20 mouse cellular contexts compared by ENCODE assay signal in genomic region chr1:60152700-60153099, GRCm38 (mm10). TPM values are rescaled to one million over a fixed set of nuclear protein-coding genes. Genes with fewer than 3 reads are reported as not detected.
DNase-seq lines count a peak whose midpoint lies in the region; ATAC-seq and TF ChIP-seq lines count a peak whose summit lies in the region.
"Had no signal": no experiment of that assay in that cellular context is flagged by ENCODE, and none has a peak within 500 bp of the region (broad histone marks: within the 10 kb centered on the region; RNA-seq: fewer than 3 reads in every experiment).

No protein-coding gene starts in this region.

- 67% methylated on average over 5 of the region's 5 CpGs for WGBS in forebrain, embryonic 14.5 days
- 65% methylated on average over 5 of the region's 5 CpGs for WGBS in forebrain, embryonic 16.5 days
- 62% methylated on average over 5 of the region's 5 CpGs for WGBS in stomach, postnatal 0 days

- TF ChIP-seq EP300 in stomach, postnatal 0 days (optimal IDR thresholded peaks at IDR 0.05): no peak

- H3K9me3 ChIP-seq in forebrain, embryonic 14.5 days (replicated peaks; ENCODE audit: control insufficient read depth, low read length): no peaks in the 10 kb centered on the region
- H3K9me3 ChIP-seq in forebrain, embryonic 16.5 days (ENCODE audit: control insufficient read depth, low read length): no peaks in the 10 kb centered on the region
- no peaks in the 10 kb centered on the region for H3K9me3 ChIP-seq in stomach, postnatal 0 days (ENCODE audit: control insufficient read depth, low read length)
- H3K9me3 ChIP-seq: limb, embryonic 10.5 days; lung, embryonic 15.5 days; midbrain, embryonic 12.5 days; stomach, embryonic 15.5 days had no signal

- no peak overlapping the region for H3K9ac ChIP-seq in forebrain, embryonic 14.5 days (ENCODE audit: low read length)
- no peak overlapping the region for H3K9ac ChIP-seq in forebrain, embryonic 16.5 days (replicated peaks; ENCODE audit: low read depth, low read length)
- H3K9ac ChIP-seq in stomach, postnatal 0 days (ENCODE audit: low read length): no peak overlapping the region
- H3K9ac ChIP-seq: lung, embryonic 15.5 days; midbrain, embryonic 12.5 days; stomach, embryonic 15.5 days had no signal

- no peaks in the 10 kb centered on the region for H3K36me3 ChIP-seq in forebrain, embryonic 14.5 days (ENCODE audit: control insufficient read depth, insufficient read depth, low read length)
- H3K36me3 ChIP-seq in forebrain, embryonic 16.5 days (ENCODE audit: control insufficient read depth, insufficient read depth): no peaks in the 10 kb centered on the region
- peaks cover 3% of the 10 kb centered on the region; the same call in 1 of the 2 replicates for H3K36me3 ChIP-seq in stomach, postnatal 0 days (ENCODE audit: control insufficient read depth, insufficient read depth, low read length)
- H3K36me3 ChIP-seq: limb, embryonic 10.5 days; lung, embryonic 15.5 days; stomach, embryonic 15.5 days had no signal

- peak; percentile 65 for TF ChIP-seq CTCF in stomach, postnatal 0 days (IDR thresholded peaks at IDR 0.05; ENCODE audit: low read depth)

- H3K4me3 ChIP-seq in forebrain, embryonic 14.5 days (ENCODE audit: low read depth, low read length): no peak overlapping the region
- H3K4me3 ChIP-seq in forebrain, embryonic 16.5 days (replicated peaks; ENCODE audit: low read length): no peak overlapping the region
- no peak overlapping the region for H3K4me3 ChIP-seq in stomach, postnatal 0 days (ENCODE audit: low read depth, low read length)
- H3K4me3 ChIP-seq: heart, adult 2 months; limb, embryonic 10.5 days; lung, embryonic 15.5 days; midbrain, embryonic 12.5 days; stomach, embryonic 15.5 days had no signal

- no peaks in the 10 kb centered on the region for H3K27me3 ChIP-seq in forebrain, embryonic 14.5 days (replicated peaks; ENCODE audit: control insufficient read depth, insufficient read depth, low read length)
- no peaks in the 10 kb centered on the region for H3K27me3 ChIP-seq in forebrain, embryonic 16.5 days (replicated peaks; ENCODE audit: control insufficient read depth, insufficient read depth, low read length)
- no peaks in the 10 kb centered on the region for H3K27me3 ChIP-seq in stomach, postnatal 0 days (ENCODE audit: control insufficient read depth, insufficient read depth, low read length)
- H3K27me3 ChIP-seq: lung, embryonic 15.5 days; midbrain, embryonic 12.5 days; stomach, embryonic 15.5 days had no signal

- ATAC-seq in forebrain, embryonic 14.5 days: no peak
- ATAC-seq in forebrain, embryonic 16.5 days: no peak
- ATAC-seq in stomach, postnatal 0 days (ENCODE audit: low FRiP score, low TSS enrichment): no peak
- ATAC-seq: inflammation-experienced regulatory T-cells, adult 6 months had no signal

- no peak overlapping the region for H3K27ac ChIP-seq in forebrain, embryonic 14.5 days (ENCODE audit: low read depth, low read length)
- H3K27ac ChIP-seq in forebrain, embryonic 16.5 days (ENCODE audit: low read length): no peak overlapping the region
- H3K27ac ChIP-seq in stomach, postnatal 0 days (replicated peaks): no peak overlapping the region
- H3K27ac ChIP-seq: heart, adult 2 months; limb, embryonic 10.5 days; lung, embryonic 15.5 days; midbrain, embryonic 12.5 days; stomach, embryonic 15.5 days had no signal

- H3K4me2 ChIP-seq in forebrain, embryonic 14.5 days (ENCODE audit: low read length): no peak overlapping the region
- no peak overlapping the region for H3K4me2 ChIP-seq in forebrain, embryonic 16.5 days (ENCODE audit: low read length)
- H3K4me2 ChIP-seq in stomach, postnatal 0 days (replicated peaks; ENCODE audit: low read depth): no peak overlapping the region
- H3K4me2 ChIP-seq: lung, embryonic 15.5 days; midbrain, embryonic 12.5 days; stomach, embryonic 15.5 days had no signal

- no peaks in the 10 kb centered on the region for H3K4me1 ChIP-seq in forebrain, embryonic 14.5 days (ENCODE audit: control insufficient read depth, insufficient read depth, low read length)
- no peaks in the 10 kb centered on the region for H3K4me1 ChIP-seq in forebrain, embryonic 16.5 days (replicated peaks; ENCODE audit: control insufficient read depth, insufficient read depth, low read length)
- no peaks in the 10 kb centered on the region for H3K4me1 ChIP-seq in stomach, postnatal 0 days (replicated peaks; ENCODE audit: control insufficient read depth, insufficient read depth)
- H3K4me1 ChIP-seq: limb, embryonic 10.5 days; lung, embryonic 15.5 days; midbrain, embryonic 12.5 days; stomach, embryonic 15.5 days had no signal

- peak; percentile 6 for DNase-seq in forebrain, embryonic 14.5 days (ENCODE audit: low spot score)
- DNase-seq in lung, postnatal 36 days: peak; percentile 6
- DNase-seq in lung, postnatal 14 days: no peak
- peak; percentile 16 for DNase-seq in embryo, embryonic 11 days
- peak; percentile 53 for DNase-seq in stomach, postnatal 0 days (ENCODE audit: low spot score)
- no peak for DNase-seq in spleen, postnatal 10 days (ENCODE audit: low spot score in 2 of 2)
- DNase-seq in adrenal gland, adult 2 months: no peak
- DNase-seq: adrenal gland, postnatal 36 days; cerebellum, adult 11-12 months; heart, adult 2 months; heart, postnatal 14 days; kidney, postnatal 10 days; right cerebral cortex, postnatal 4 days; thymus, postnatal 4 days had no signal

RNA-seq across cellular contexts. Expression of gene Nbeal1, which starts 27.7 kb away (rescaled TPM):
- 6.5 and 9.4 TPM in 2 replicates for polyA plus RNA-seq in forebrain, embryonic 14.5 days (2014; fragmentation: Nextera tagmentation; extraction: Ambion mirVana)
- 8.9 and 9.8 TPM in 2 replicates for polyA plus RNA-seq in forebrain, embryonic 16.5 days (2015; fragmentation: Nextera tagmentation; extraction: Ambion mirVana)
- 4.7 and 5.0 TPM in 2 replicates for polyA plus RNA-seq in stomach, postnatal 0 days (2015; fragmentation: Nextera tagmentation; extraction: Ambion mirVana)
- total RNA-seq in adrenal gland, adult 2 months (2021): 10 to 100 TPM; 51.9 to 73.4 TPM
- polyA plus RNA-seq in adrenal gland, adult 2 months (2012; rRNA removed): 0.77 and 1.1 TPM in 2 replicates

RNA-seq across cellular contexts. Expression of gene Wdr12, which starts 54.3 kb away (rescaled TPM):
- 45.2 and 52.4 TPM in 2 replicates for polyA plus RNA-seq in forebrain, embryonic 14.5 days (2014; fragmentation: Nextera tagmentation; extraction: Ambion mirVana)
- polyA plus RNA-seq in forebrain, embryonic 16.5 days (2015; fragmentation: Nextera tagmentation; extraction: Ambion mirVana): 58.4 and 58.9 TPM in 2 replicates
- polyA plus RNA-seq in stomach, postnatal 0 days (2015; fragmentation: Nextera tagmentation; extraction: Ambion mirVana): 20.9 and 23.5 TPM in 2 replicates
- 10 to 100 TPM; 15.8 to 17.8 TPM for total RNA-seq in adrenal gland, adult 2 months (2021)
- 1.8 TPM in 2 replicates for polyA plus RNA-seq in adrenal gland, adult 2 months (2012; rRNA removed)

RNA-seq across cellular contexts. Expression of gene Carf, which starts 54.7 kb away (rescaled TPM):
- polyA plus RNA-seq in forebrain, embryonic 14.5 days (2014; fragmentation: Nextera tagmentation; extraction: Ambion mirVana): 6.1 and 7.7 TPM in 2 replicates
- polyA plus RNA-seq in forebrain, embryonic 16.5 days (2015; fragmentation: Nextera tagmentation; extraction: Ambion mirVana): 6.9 and 9.3 TPM in 2 replicates
- 2.5 and 2.8 TPM in 2 replicates for polyA plus RNA-seq in stomach, postnatal 0 days (2015; fragmentation: Nextera tagmentation; extraction: Ambion mirVana)
- total RNA-seq in adrenal gland, adult 2 months (2021): 10 to 100 TPM; 10.5 to 11.7 TPM
- 0.81 and 1.3 TPM in 2 replicates for polyA plus RNA-seq in adrenal gland, adult 2 months (2012; rRNA removed)

Comparison
In these comparisons a context has a peak if more than half of its experiments do, and no peak if none do; other contexts are left out.
1. DNase-seq: peak in forebrain, embryonic 14.5 days (single experiment), lung, postnatal 36 days (single experiment), embryo, embryonic 11 days (single experiment) and stomach, postnatal 0 days (single experiment); none in lung, postnatal 14 days (single experiment), spleen, postnatal 10 days (0 of 2) and adrenal gland, adult 2 months (single experiment).